Mouse (Mus musculus) T-cell, adult 66 days (primary cell): Measurements from ENCODE around the gene Ung. TPM values are rescaled to one million over a fixed set of nuclear protein-coding genes. Genes with fewer than 3 reads are reported as not detected.

Experiments used
- total RNA-seq, 2 experiments: library from RNA; stranded (reverse); gene quantifications; 3 replicates in 1 of 2; 4 replicates in 1 of 2; pipeline ENCODE4 v1.2.4; 2023

Ung gene
- total RNA-seq: 10 to 100 TPM; 18.3 to 19.3 TPM

DNA sequence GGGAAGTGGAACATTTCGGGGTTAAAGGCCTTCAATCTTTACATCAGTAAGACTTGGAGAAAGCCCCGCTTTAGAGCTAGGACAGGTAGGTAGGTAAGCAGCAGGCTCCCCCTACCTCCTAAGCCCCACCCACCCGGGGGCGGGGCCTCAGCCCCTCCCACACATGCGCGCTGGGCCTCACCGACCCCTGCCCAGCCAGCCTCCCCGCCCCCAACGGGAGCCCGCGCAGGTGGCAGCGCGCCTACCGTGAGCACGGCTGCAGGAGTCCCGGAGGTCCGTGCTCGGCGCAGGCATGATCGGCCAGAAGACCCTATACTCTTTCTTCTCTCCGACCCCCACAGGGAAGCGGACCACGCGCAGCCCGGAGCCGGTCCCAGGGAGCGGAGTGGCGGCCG is at the start of gene Ung:
Gene Ung, plus strand, starts transcription at position 176 of the 395 bp plus-strand sequence.

DNA sequence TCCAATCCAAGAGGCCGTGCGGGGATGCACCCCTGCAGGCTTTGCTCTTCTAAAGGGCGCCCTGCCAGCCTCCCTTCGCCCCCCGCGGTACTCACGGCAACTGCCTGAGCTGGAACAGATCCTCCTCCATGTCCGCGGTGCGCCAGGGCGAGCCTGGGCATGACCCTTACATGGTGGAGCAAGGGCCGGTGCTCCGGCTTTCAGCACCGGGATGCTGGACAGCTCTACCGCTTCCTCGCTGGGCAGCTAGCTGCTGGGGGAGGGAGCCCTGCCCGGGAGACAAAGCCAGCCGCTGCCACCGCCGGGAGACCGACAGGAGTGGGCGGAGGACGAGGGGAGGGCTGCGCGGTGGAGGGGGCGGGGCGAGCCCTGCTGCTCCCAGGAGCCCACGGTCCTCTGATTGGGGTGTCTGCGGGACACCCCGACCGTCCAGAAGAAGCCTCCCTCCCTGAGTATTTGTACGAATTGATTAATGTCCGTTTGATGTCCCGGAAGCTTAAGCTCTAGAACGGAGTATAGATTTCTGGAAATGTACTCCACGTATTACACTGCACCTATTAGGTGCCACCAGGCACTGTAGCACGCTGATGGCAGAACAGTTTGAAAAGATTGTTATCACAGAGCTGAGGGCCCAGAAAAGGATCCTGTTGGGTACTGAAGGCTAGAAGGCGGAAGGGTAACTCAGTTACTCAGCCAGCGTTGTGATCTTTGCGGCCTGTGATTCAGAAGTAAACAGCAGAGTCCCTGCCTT is 39.0 kb upstream of the Ung start, which contains the start of gene Svop:
Gene Svop, minus strand, starts transcription at position 514 of the 751 bp plus-strand sequence.

DNA sequence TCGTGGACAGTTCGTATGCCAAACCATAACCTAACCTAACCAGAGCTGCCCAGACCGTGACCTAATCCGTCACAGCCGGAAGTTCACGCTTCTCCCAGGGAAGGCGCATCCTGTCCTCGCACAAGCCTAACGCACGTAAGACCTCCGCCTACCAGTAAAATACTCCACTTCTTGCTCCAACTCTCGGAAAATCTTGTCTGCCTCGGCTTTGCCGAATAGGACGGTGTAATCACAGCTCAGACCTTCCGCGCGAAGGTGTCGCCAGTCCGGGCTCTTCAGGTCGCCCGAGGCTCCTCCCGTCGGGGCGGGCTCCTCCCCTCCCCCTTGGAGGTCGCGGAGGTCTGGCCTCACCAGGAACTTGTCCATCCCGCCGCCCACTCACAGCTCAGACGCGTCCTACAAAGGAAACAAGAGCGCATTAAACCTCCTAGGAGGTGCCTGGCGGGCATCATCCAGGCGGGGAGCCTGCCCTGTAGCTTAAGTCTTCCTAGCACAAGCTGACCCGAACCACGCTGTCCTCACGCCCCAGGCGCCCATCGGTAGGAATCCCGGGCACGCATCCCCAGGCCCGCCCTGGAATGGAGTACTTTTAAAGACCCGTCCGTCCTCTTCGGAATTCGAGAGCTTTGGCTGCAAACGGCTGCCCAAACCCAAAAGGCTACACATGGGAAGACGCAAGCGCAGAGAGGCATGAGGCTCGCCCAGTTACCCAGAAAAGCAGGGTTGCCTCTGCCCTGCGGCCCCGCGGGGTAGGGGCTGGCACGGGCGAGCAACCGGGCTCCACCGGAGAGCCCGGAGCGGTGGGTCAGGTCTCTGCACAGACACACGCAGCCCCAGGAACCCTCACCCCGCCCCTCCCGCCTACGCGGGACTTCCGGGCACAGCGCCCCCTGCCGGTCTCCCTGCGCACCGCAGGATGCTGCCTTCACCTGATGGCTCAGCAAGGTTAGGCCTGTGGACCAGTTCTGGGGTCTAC is 2.5 kb upstream of the Ung start, which contains the start of gene Alkbh2:
Gene Alkbh2, minus strand, starts transcription at position 845 of the 976 bp plus-strand sequence.

DNA sequence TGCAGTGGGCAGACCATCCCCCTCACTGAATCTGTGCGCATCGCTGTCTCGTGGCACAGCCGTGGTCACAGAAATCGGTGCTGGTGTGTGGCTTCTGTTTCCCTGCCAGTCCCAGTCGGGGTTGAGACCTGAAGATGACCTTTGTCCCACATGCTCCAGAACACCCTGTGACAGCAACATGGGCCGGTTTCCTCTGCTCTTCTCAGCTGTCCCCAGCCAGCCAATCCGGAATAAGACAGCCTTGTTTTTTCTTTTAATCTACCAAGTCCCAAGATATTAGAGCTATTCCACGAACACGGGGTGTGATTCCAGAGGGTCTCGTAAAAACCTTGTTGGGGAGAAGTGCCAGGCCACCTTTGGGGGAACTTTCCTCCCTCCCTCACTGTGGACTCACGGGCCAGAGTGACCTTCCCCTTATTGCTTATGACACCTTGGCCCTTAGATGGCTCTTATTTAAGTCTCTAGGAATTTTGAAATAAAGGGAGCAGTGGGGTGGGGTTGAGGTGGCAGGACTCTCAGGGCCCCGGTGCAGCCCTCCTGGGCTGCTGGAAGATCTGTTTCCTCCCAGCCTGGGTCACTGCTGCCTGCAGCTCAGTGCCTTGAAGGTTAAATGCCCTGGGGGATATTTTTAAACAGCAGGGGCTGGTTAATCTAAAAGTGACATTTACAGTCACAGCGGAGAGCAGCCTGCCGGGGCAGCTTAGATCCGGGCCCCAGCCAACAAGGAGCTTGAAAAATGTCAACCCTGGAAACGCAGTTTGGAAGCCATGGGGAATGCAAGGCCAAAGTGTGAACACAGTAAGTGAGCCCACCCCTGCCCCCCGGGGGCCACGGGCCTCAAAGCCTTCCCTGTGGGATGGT is 16.1 kb downstream of the Ung start, which contains the start of gene Acacb:
Gene Acacb, plus strand, starts transcription at position 508 of the 861 bp plus-strand sequence.

Other genes starting within 250 kb of the Ung start
- 10 to 100 TPM; 70.3 to 76.0 TPM for gene Coro1c, start 221.6 kb upstream of the Ung start, total RNA-seq
- gene Ssh1, start 136.5 kb upstream of the Ung start, total RNA-seq: 10 to 100 TPM; 29.8 to 41.5 TPM
- not detected for gene Dao, start 126.7 kb upstream of the Ung start, total RNA-seq
- gene Usp30, start 64.9 kb upstream of the Ung start, total RNA-seq: 10 to 100 TPM; 22.5 to 26.0 TPM
- gene Svop, start 38.8 kb upstream of the Ung start, total RNA-seq: not detected
- gene Alkbh2, start 2.2 kb upstream of the Ung start, total RNA-seq: 10 to 100 TPM in 1 of 2 experiments, 1 to 10 TPM in 1; 9.7 to 10.2 TPM
- gene Acacb, start 16.1 kb downstream of the Ung start, total RNA-seq: 10 to 100 TPM; 15.2 to 22.0 TPM
- gene Foxn4, start 143.4 kb downstream of the Ung start, total RNA-seq: not detected
- gene Myo1h, start 158.8 kb downstream of the Ung start, total RNA-seq: 10 to 100 TPM; 14.4 to 17.2 TPM